Mouse (Mus musculus) lung, postnatal 0 days (tissue): Measurements from ENCODE around the gene Pidd1. TPM values are rescaled to one million over a fixed set of nuclear protein-coding genes. Genes with fewer than 3 reads are reported as not detected.
A peak's percentile ranks its signal among the peaks of the same experiment; 100 is the strongest.

Source experiments
- ATAC-seq: fragments of 200-750 bp; cut with Nextera tagmentation; 2 replicates; pipeline ENCODE4 v1.8.0; 2017; ENCODE audit warnings: moderate library complexity
- DNase-seq: peaks from one replicate; pipeline ENCODE4 v3.0.0-alpha.2; 2016; ENCODE audit warnings: low spot score
- H3K27ac ChIP-seq: fragments of 300-500 bp; sonication (generic); 2 replicates; pipeline ENCODE4 v1.5.1; 2014; ENCODE audit warnings: antibody characterized with exemption, mild to moderate bottlenecking, low read length, mixed read lengths
- H3K27me3 ChIP-seq: fragments of 300-500 bp; sonication (generic); replicated peaks from 2 replicates; pipeline ENCODE4 v1.6.1; 2014; ENCODE audit warnings: low read length, mixed read lengths; ENCODE audit not compliant: insufficient read depth
- H3K36me3 ChIP-seq: fragments of 300-500 bp; sonication (generic); 2 replicates; pipeline ENCODE4 v1.6.1; 2014; ENCODE audit warnings: low read length, mixed read lengths; ENCODE audit not compliant: insufficient read depth
- H3K4me1 ChIP-seq: fragments of 300-500 bp; sonication (generic); 2 replicates; pipeline ENCODE4 v1.6.1; 2014; ENCODE audit warnings: antibody characterized with exemption, low read depth, low read length, mixed read lengths; ENCODE audit not compliant: insufficient read depth
- H3K4me2 ChIP-seq: fragments of 300-500 bp; sonication (generic); replicated peaks from 2 replicates; pipeline ENCODE4 v1.6.1; 2014; ENCODE audit warnings: low read depth, mild to moderate bottlenecking, low read length, moderate library complexity, mixed read lengths
- H3K4me3 ChIP-seq: fragments of 300-500 bp; sonication (generic); 2 replicates; pipeline ENCODE4 v1.5.1; 2014; ENCODE audit warnings: low read depth, low read length
- H3K9ac ChIP-seq: fragments of 300-500 bp; sonication (generic); replicated peaks from 2 replicates; pipeline ENCODE4 v1.6.1; 2014; ENCODE audit warnings: low read depth, mild to moderate bottlenecking
- H3K9me3 ChIP-seq: fragments of 300-500 bp; sonication (generic); 2 replicates; pipeline ENCODE4 v1.6.1; 2016; ENCODE audit warnings: low read length, mixed read lengths
- CTCF ChIP-seq: IDR thresholded peaks from 2 replicates; pipeline ENCODE4 v1.5.1; 2016; ENCODE audit warnings: antibody characterized with exemption, mild to moderate bottlenecking
- EP300 ChIP-seq: IDR thresholded peaks from 2 replicates; pipeline ENCODE4 v1.6.1; 2016; ENCODE audit warnings: antibody characterized with exemption, mild to moderate bottlenecking, control low read depth
- WGBS: fragments of 180-500 bp; shearing (Covaris S2); extraction: QIAGEN DNeasy Blood & Tissue Kit; methylation state at CpG from one replicate; pipeline ENCODE4 v1.1.7; 2014; 5-methylcytosine and 5-hydroxymethylcytosine counted together
- polyA plus RNA-seq: library from polyadenylated mRNA; unstranded; fragments of >200 nt; fragmentation: Nextera tagmentation; extraction: Ambion mirVana; gene quantifications from 2 replicates; pipeline ENCODE4 v1.2.1, GENCODE M21; 2015

Pidd1 gene
- polyA plus RNA-seq, 1 experiment from 2014 or later: 1.8 TPM

GRCm38 (mm10) chr7:141457986-141458660 lies 14.3 kb upstream of the Pidd1 start:
- ATAC-seq (no peak), DNase-seq (peak; percentile 66)
- TF ChIP-seq CTCF: peak; percentile 75
- no peak for TF ChIP-seq EP300
- H3K4me1 ChIP-seq: peaks cover 31% of the 10 kb centered on the region
- WGBS: 71% methylated on average over 15 of the region's 15 CpGs
- peaks cover 22% of the 10 kb centered on the region for H3K36me3 ChIP-seq
- H3K4me3 ChIP-seq: no peak overlapping the region
- H3K9ac ChIP-seq: no peak overlapping the region
- H3K9me3 ChIP-seq: no peaks in the 10 kb centered on the region
- no peaks in the 10 kb centered on the region for H3K27me3 ChIP-seq
- H3K27ac ChIP-seq: no peak overlapping the region
- H3K4me2 ChIP-seq: no peak overlapping the region

DNA sequence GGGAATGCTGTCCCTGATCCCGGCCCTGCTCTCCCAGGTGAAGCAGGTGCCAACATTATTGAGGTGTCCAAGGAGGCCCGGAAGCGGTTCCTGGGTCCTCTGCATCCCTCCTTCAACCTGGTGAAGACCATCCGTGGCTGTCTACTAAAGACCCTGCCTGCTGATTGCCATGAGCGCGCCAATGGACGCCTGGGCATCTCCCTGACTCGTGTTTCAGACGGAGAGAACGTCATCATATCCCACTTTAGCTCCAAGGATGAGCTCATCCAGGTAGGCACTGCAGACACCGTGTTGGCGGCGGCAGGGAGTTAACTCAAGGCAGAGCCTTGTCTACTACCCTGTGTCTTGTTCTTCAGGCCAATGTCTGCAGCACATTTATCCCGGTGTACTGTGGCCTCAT lies 13.4 kb upstream of the Pidd1 start:
- H3K9me3 ChIP-seq: no peaks in the 10 kb centered on the region
- H3K4me2 ChIP-seq: peak overlapping the region; percentile 82; the same call in 1 of the 2 replicates
- no peak overlapping the region for H3K27ac ChIP-seq

GRCm38 (mm10) chr7:141456739-141457138 lies 12.9 kb upstream of the Pidd1 start:
- no peaks in the 10 kb centered on the region for H3K27me3 ChIP-seq
- no peak for TF ChIP-seq CTCF
- no peak for TF ChIP-seq EP300
- H3K36me3 ChIP-seq: peaks cover 22% of the 10 kb centered on the region
- H3K27ac ChIP-seq: no peak overlapping the region
- peaks cover 29% of the 10 kb centered on the region for H3K4me1 ChIP-seq
- DNase-seq: peak; percentile 60
- no peak overlapping the region for H3K9ac ChIP-seq
- 66% methylated on average over 6 of the region's 6 CpGs for WGBS
- H3K9me3 ChIP-seq: no peaks in the 10 kb centered on the region
- H3K4me2 ChIP-seq: peak overlapping the region; percentile 82
- ATAC-seq: no peak
- no peak overlapping the region for H3K4me3 ChIP-seq

More for the DNA sequence above, 13.4 kb upstream of the Pidd1 start:
- Histone ChIP-seq H3K4me1 (peaks cover 30% of the 10 kb centered on the region), H3K9ac (no peak overlapping the region), H3K4me3 (no peak overlapping the region), H3K27me3 (no peaks in the 10 kb centered on the region), H3K36me3 (peaks cover 22% of the 10 kb centered on the region)
- no peak for ATAC-seq
- WGBS: 89% methylated on average over 14 of the region's 14 CpGs
- no peak for TF ChIP-seq CTCF
- DNase-seq: peak; percentile 4

DNA sequence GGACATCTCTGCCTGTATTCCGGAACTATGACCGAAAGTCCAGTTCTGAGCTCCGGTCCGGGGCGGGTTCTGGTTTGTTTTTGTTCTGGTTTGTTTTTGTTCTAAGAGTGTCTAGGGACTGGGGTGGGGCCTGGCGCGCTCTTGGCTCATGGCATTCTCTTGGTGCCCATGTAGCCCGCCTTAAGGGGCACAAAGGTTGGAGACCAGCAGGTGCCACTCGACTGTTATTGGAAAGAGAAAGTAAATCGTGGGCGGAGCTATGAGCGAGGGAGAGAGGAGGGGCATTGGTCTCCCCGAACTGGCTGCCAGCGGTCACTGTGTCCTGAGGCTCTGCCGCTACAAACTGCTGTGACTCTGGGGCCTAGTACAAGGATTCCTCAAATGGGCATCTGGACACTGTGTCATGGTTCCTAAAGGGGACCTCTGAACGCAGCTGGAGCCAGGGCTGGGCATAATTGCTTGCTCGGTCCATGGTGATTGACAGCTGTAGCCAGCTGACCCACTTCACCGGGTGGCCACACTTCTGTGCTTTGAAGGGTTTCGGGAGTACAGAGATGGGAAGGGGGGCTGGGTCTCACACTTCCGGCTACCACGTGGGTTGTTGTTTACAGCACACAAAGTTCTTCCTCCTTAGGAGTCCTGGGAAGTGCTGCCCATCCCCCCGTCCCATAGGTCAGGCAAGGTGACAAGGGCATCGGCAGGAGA lies 11.9 kb upstream of the Pidd1 start:
- Histone ChIP-seq H3K4me2 (peak overlapping the region; percentile 82), H3K36me3 (peaks cover 22% of the 10 kb centered on the region), H3K4me1 (peaks cover 25% of the 10 kb centered on the region), H3K9me3 (no peaks in the 10 kb centered on the region), H3K4me3 (peak overlapping the region; percentile 69), H3K27me3 (no peaks in the 10 kb centered on the region), H3K27ac (peak overlapping the region; percentile 99), H3K9ac (peak overlapping the region; percentile 84)
- peak; percentile 92 for DNase-seq
- under 1% methylated on average over 23 of the region's 23 CpGs for WGBS
- TF ChIP-seq CTCF (no peak), EP300 (peak; percentile 79)
- ATAC-seq: peak; percentile 49

DNA sequence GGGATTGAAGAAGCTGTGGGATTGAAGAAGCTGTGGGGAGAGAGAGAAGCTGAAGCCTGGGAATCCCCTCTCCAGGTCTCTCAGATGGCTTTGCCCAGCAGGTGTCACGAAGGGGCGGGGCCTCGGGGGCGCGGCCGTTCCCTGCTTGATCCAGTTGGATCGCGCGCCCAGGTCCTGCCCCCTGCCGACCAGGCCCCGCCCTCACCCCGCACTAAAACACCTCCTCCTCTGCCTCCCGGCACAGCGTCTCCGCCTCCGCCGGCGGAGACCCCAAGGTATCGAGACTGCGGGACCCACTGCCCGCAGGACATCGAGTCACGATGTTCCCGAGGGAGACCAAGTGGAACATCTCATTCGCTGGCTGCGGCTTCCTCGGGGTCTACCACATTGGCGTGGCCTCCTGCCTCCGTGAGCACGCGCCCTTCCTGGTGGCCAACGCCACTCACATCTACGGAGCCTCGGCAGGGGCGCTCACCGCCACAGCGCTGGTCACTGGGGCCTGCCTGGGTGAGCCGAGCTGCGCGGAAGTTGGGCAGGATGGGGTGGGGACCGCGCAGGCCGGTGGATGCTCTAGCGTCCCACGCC lies 11.2 kb upstream of the Pidd1 start, which contains the start of gene Pnpla2:
Gene Pnpla2 (plus strand): TSS at position 232 of the 585 bp plus-strand sequence.
- H3K4me2 ChIP-seq: peak within 1 kb of the TSS; percentile 82
- H3K4me1 ChIP-seq: peaks cover 19% of the 10 kb centered on the region
- peak within 1 kb of the TSS; percentile 84 for H3K9ac ChIP-seq
- DNase-seq (peak; percentile 98), ATAC-seq (peak; percentile 88)
- TF ChIP-seq EP300 (no peak), CTCF (peak; percentile 32; the same call in 1 of the 2 replicates)
- peak within 1 kb of the TSS; percentile 99 for H3K27ac ChIP-seq
- peak within 1 kb of the TSS; percentile 69 for H3K4me3 ChIP-seq
- no peaks in the 10 kb centered on the region for H3K27me3 ChIP-seq
- no peaks in the 10 kb centered on the region for H3K9me3 ChIP-seq
- H3K36me3 ChIP-seq: peaks cover 22% of the 10 kb centered on the region
- WGBS: under 1% methylated on average over 45 of the region's 45 CpGs

DNA sequence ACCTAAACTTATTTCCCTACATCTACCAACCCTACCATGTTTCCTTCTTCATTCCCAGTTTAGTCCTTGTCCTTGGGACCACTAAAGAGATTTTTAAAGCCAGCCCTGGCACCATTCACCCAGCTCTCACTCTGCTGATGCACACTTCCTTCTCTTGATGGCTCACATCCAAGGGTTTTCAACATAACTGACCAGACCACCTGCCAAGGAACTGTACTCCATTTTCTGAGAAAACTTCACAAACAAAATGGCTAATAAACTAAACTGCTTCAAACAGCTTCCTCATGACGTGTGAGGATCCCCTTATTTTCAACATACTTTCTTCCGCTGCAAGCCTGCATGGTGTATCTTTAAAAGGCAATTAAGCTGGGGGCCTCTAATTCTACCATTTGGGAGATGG lies 9.8 kb upstream of the Pidd1 start:
- DNase-seq (peak; percentile 60), ATAC-seq (no peak)
- no peak overlapping the region for H3K9ac ChIP-seq
- H3K4me3 ChIP-seq: no peak overlapping the region
- 29% methylated on average over 2 of the region's 2 CpGs for WGBS
- H3K4me1 ChIP-seq: peaks cover 16% of the 10 kb centered on the region; the same call in 1 of the 2 replicates
- peaks cover 11% of the 10 kb centered on the region for H3K36me3 ChIP-seq
- no peaks in the 10 kb centered on the region for H3K27me3 ChIP-seq
- H3K4me2 ChIP-seq: no peak overlapping the region
- TF ChIP-seq EP300: no peak
- no peak for TF ChIP-seq CTCF
- H3K9me3 ChIP-seq: no peaks in the 10 kb centered on the region
- peak overlapping the region; percentile 99; the same call in 1 of the 2 replicates for H3K27ac ChIP-seq
